Mouse (Mus musculus) intestine, embryonic 16.5 days (tissue): ENCODE results near the gene Angptl2. TPM values are rescaled to one million over a fixed set of nuclear protein-coding genes. Genes with fewer than 3 reads are reported as not detected.

ENCODE experiments used
- ATAC-seq: fragments of 200-750 bp; cut with Nextera tagmentation; 2 replicates; pipeline ENCODE4 v1.8.0; 2017; ENCODE audit warnings: moderate TSS enrichment, moderate library complexity
- H3K27ac ChIP-seq: fragments of 300-500 bp; sonication (generic); 2 replicates; pipeline ENCODE4 v1.5.1; 2014; ENCODE audit warnings: mild to moderate bottlenecking, low read length
- H3K27me3 ChIP-seq: fragments of 300-500 bp; sonication (generic); replicated peaks from 2 replicates; pipeline ENCODE4 v1.6.1; 2014; ENCODE audit warnings: low read length, control low read depth, mixed read lengths; ENCODE audit not compliant: control insufficient read depth, insufficient read depth
- H3K36me3 ChIP-seq: fragments of 300-500 bp; sonication (generic); 2 replicates; pipeline ENCODE4 v1.6.1; 2014; ENCODE audit warnings: low read length, control low read depth; ENCODE audit not compliant: control insufficient read depth, insufficient read depth
- H3K4me1 ChIP-seq: fragments of 300-500 bp; sonication (generic); 2 replicates; pipeline ENCODE4 v1.6.1; 2014; ENCODE audit warnings: low read length, control low read depth, mixed read lengths; ENCODE audit not compliant: control insufficient read depth, insufficient read depth
- H3K4me2 ChIP-seq: fragments of 300-500 bp; sonication (generic); 2 replicates; pipeline ENCODE4 v1.6.1; 2014; ENCODE audit warnings: low read depth, low read length, control low read depth
- H3K4me3 ChIP-seq: fragments of 300-500 bp; sonication (generic); 2 replicates; pipeline ENCODE4 v1.5.1; 2014; ENCODE audit warnings: mild to moderate bottlenecking, low read length
- H3K9ac ChIP-seq: fragments of 300-500 bp; sonication (generic); 2 replicates; pipeline ENCODE4 v1.6.1; 2014; ENCODE audit warnings: low read depth, low read length
- H3K9me3 ChIP-seq: fragments of 300-500 bp; sonication (generic); 2 replicates; pipeline ENCODE4 v1.6.1; 2016; ENCODE audit warnings: low read length, control low read depth; ENCODE audit not compliant: control insufficient read depth
- WGBS: fragments of 180-500 bp; shearing (Covaris S2); extraction: QIAGEN DNeasy Blood & Tissue Kit; methylation state at CpG from one replicate; pipeline ENCODE4 v1.1.7; 2014; 5-methylcytosine and 5-hydroxymethylcytosine counted together
- polyA plus RNA-seq: library from polyadenylated mRNA; unstranded; fragments of >200 nt; fragmentation: Nextera tagmentation; extraction: Ambion mirVana; gene quantifications from 2 replicates; pipeline ENCODE4 v1.2.1, GENCODE M21; 2015

The Angptl2 gene
- polyA plus RNA-seq, 1 experiment from 2014 or later = 41.6 TPM

DNA sequence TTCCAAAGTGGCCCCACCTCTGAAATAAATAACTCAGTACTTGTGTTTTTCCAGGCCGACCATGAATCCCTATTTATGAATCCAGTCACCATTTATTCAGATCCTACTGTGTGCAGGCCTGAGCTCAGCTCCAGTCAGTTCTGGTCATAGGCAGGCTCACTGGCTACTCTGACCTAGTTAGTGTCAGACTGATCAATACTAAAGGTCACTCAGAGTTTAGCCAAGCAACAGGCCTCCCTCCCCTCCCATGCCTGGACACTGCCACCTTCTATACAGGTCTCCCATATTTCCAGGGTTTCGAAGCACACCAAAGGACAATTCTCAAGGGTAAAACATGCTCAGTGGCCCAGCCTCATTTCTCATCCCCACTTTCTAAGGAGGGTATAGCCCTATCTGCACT is 54.7 kb downstream of the Angptl2 start:
- H3K4me2 ChIP-seq = no peak overlapping the region
- H3K27ac ChIP-seq = no peak overlapping the region
- peaks cover 3% of the 10 kb centered on the region; the same call in 1 of the 2 replicates for H3K4me1 ChIP-seq
- H3K4me3 ChIP-seq = no peak overlapping the region
- no peaks in the 10 kb centered on the region for H3K9me3 ChIP-seq
- no peaks in the 10 kb centered on the region for H3K36me3 ChIP-seq
- H3K27me3 ChIP-seq = no peaks in the 10 kb centered on the region
- ATAC-seq = no peak
- WGBS = 86% methylated on average over 2 of the region's 2 CpGs
- no peak overlapping the region for H3K9ac ChIP-seq

DNA sequence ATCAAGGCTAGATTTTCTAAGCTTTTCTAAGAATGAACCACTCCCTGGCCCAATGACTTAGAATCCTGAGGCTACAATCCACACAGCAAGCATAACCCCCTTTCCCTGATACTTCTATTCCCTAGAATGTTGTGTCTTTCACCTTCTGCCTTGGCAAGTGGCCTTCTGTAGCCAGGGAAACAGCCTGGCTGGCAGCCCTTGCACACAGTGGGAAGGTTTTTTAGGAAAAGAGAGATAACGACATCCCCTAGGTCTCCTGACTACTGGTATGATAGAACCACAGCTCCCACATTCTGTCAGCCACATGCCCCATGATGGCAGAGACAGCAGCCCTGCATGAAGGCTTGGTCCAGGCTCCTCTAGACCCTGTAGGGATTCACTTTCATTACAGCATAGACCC is 55.6 kb downstream of the Angptl2 start:
- no peaks in the 10 kb centered on the region for H3K27me3 ChIP-seq
- no peak overlapping the region for H3K27ac ChIP-seq
- no peak overlapping the region for H3K4me3 ChIP-seq
- no peaks in the 10 kb centered on the region for H3K4me1 ChIP-seq
- H3K9me3 ChIP-seq = no peaks in the 10 kb centered on the region
- H3K9ac ChIP-seq = no peak overlapping the region
- H3K36me3 ChIP-seq = no peaks in the 10 kb centered on the region
- 78% methylated on average over 1 of the region's 1 CpGs for WGBS
- no peak overlapping the region for H3K4me2 ChIP-seq
- ATAC-seq = no peak

DNA sequence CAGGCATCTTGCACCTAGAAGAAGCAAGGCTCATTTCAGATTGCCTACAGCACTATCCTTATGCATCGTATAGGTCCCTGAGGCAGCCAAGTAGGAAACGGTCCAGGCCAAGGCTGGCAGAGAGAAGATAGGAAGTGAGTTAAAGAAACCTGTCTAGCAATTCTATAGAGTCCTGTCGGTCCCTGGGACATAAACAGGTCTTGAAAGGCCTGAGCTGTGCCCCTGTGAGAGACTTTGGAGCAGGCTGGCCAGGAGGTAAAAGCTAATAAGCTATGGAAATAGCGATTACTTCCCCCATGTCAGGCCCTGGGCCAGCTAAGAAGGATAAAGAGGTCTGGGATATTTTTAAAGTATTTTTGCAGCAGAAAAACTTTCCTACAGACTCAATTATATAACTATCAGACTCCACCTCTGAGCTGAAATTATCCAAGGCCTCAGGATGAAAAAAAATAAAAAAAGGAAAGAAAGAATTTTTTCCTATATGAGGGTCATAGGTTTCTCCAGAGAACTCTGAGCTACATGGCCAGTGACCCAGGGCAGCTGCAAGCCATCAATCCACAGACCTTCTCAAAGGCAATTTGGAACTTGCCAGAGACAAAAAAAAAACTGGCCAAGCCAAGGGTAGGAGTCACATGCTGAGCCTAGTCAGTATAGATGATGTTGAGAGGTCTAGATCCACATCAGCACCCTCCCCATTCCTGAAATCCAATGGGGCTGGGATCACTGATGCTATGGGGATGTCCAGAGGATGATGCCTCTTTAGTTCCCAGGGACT is 57.0 kb downstream of the Angptl2 start:
- Histone ChIP-seq H3K27me3 (no peaks in the 10 kb centered on the region), H3K4me1 (no peaks in the 10 kb centered on the region), H3K4me3 (no peak overlapping the region), H3K36me3 (no peaks in the 10 kb centered on the region), H3K4me2 (no peak overlapping the region), H3K9me3 (no peaks in the 10 kb centered on the region), H3K27ac (0 out of 2 replicates have a peak overlapping the region, but pooled peaks have one; percentile 2), H3K9ac (no peak overlapping the region)
- WGBS = 74% methylated on average over 4 of the region's 4 CpGs
- ATAC-seq = no peak

DNA sequence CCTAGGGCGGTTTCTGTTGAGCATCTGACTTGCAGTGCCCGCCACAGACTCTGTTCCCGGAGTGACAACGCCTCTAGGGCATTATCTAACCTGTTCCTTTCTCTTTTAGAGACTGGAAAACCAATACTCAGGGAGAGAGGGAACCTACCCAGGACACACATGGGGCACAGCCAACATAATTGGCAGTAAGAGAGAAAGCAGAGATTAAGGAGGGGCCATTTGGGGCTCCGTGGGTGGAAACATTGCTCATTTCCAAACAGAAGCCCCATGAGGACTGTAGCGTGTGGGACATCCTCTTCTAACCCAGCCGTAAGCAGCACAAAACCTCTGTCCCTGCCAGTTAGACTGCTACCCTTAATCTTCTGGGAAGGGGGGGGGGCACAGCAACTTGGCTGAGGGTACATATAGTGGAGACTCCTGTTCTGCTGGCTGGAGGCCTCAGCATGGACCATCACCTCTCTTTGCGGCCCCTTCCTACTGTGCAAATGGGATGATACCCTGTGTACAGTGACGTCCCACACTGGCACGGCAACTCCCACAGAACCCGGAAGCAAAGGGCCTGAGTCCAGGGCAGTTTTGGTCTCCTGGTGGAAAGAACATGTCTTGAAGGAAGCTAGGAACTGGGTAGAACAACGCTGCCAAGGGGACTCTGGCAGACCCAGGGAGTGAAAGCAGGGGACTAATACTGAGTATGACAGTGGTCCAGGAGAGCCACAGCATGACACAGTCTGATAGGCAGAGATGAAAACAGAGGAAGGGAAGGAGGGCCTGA is 59.0 kb downstream of the Angptl2 start:
- WGBS = 88% methylated on average over 12 of the region's 12 CpGs

DNA sequence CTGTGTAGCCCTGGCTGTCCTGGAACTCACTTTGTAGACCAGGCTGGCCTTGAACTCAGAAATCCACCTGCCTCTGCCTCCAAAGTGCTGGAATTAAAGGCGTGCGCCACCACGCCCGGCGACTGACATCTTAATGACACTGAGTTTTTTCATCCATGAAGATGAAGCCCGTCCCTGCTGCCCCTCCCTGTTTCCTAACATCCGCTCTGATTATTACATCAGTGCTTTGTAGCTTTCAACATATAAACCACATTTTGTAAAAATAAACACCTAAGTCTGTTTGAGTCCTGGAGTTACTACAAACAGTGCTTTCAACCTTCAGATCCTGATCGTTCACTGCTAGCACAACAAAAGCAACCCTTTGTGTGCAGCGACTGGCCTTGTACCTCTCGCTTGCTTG is 63.9 kb downstream of the Angptl2 start:
- no peaks in the 10 kb centered on the region for H3K27me3 ChIP-seq
- no peak overlapping the region for H3K4me3 ChIP-seq
- H3K9me3 ChIP-seq = no peaks in the 10 kb centered on the region
- no peak for ATAC-seq
- no peaks in the 10 kb centered on the region for H3K4me1 ChIP-seq
- WGBS = 84% methylated on average over 10 of the region's 10 CpGs
- H3K9ac ChIP-seq = no peak overlapping the region
- H3K36me3 ChIP-seq = no peaks in the 10 kb centered on the region
- no peak overlapping the region for H3K27ac ChIP-seq
- no peak overlapping the region for H3K4me2 ChIP-seq

More for the DNA sequence above, 59.0 kb downstream of the Angptl2 start:
- no peak overlapping the region for H3K27ac ChIP-seq
- H3K36me3 ChIP-seq = no peaks in the 10 kb centered on the region
- no peaks in the 10 kb centered on the region for H3K4me1 ChIP-seq
- no peak overlapping the region for H3K4me2 ChIP-seq
- no peak for ATAC-seq
- H3K27me3 ChIP-seq = no peaks in the 10 kb centered on the region
- H3K4me3 ChIP-seq = no peak overlapping the region
- H3K9ac ChIP-seq = no peak overlapping the region
- no peaks in the 10 kb centered on the region for H3K9me3 ChIP-seq

DNA sequence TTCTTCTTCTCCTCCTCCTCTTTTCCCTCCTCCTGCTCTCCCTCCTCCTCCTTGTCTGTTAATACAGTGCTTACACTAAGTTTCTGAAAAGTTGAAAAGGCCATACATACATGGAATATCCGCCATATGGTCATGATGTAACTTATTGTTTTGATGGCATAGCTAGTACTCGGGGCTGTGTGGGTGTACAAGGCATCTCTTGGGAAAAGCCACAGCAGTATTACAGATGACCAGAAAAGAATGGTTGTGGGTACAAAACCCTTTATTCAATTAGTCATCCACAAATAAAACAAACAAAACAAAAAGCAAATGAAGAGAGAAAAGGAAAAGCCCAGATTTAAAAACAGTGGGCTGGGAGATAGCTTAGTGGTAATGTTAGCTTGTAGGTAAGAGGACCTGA is 64.7 kb downstream of the Angptl2 start:
- H3K27ac ChIP-seq = no peak overlapping the region
- no peak overlapping the region for H3K9ac ChIP-seq
- no peaks in the 10 kb centered on the region for H3K4me1 ChIP-seq
- no peak overlapping the region for H3K4me3 ChIP-seq
- no peak overlapping the region for H3K4me2 ChIP-seq
- no peaks in the 10 kb centered on the region for H3K36me3 ChIP-seq
- WGBS = 71% methylated on average over 2 of the region's 2 CpGs
- no peaks in the 10 kb centered on the region for H3K27me3 ChIP-seq
- no peaks in the 10 kb centered on the region for H3K9me3 ChIP-seq
- no peak for ATAC-seq

DNA sequence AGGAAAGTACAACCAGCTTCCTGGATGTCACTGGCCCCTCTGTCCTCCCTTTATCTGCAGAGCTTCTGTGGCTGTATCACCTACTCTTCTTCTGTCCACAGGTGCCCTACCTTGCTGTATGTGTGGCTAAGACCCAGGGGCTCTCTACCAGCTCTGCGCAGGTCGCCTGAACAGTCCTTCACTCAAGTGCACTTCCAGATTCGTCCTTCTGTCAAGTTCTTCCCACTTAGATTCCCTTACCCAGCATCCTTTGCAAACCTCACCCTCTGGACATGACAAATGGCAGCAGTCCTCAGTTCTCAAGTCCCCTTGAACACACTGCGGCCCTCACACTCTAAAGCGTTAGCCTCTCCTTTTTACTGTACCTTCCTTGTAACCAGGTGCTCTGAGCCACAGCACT is 65.9 kb downstream of the Angptl2 start:
- Histone ChIP-seq H3K9me3 (no peaks in the 10 kb centered on the region), H3K4me3 (no peak overlapping the region), H3K4me1 (no peaks in the 10 kb centered on the region), H3K27me3 (no peaks in the 10 kb centered on the region), H3K36me3 (no peaks in the 10 kb centered on the region), H3K4me2 (no peak overlapping the region), H3K9ac (no peak overlapping the region), H3K27ac (no peak overlapping the region)
- ATAC-seq = no peak
- WGBS = 86% methylated on average over 5 of the region's 5 CpGs

DNA sequence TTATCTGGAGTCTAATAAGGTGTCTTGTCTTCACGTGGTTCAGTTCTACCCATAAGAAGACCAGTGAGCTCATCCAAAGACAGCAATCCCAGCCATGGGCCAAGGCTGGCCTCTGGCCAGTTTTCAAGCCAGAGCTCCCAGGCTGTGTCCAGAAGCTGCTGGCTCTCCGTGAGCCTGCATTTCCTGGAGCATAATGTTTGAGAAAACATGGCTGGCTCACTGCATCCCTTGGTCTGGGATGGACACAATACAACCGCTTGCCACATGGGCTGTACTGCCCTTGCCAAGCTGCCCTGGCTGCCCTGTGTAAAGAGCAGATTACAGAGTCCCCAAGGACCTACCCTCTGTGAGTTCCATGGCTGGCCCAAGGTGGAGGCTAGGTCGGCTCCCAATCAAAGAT is 67.0 kb downstream of the Angptl2 start:
- no peaks in the 10 kb centered on the region for H3K4me1 ChIP-seq
- no peak overlapping the region for H3K9ac ChIP-seq
- no peak overlapping the region for H3K4me3 ChIP-seq
- H3K27ac ChIP-seq = 0 out of 2 replicates have a peak overlapping the region, but pooled peaks have one; percentile 15
- no peaks in the 10 kb centered on the region for H3K36me3 ChIP-seq
- no peaks in the 10 kb centered on the region for H3K27me3 ChIP-seq
- peaks cover 2% of the 10 kb centered on the region; the same call in 1 of the 2 replicates for H3K9me3 ChIP-seq
- H3K4me2 ChIP-seq = no peak overlapping the region
- 51% methylated on average over 4 of the region's 4 CpGs for WGBS
- peak; percentile 36; the same call in 1 of the 2 replicates for ATAC-seq

DNA sequence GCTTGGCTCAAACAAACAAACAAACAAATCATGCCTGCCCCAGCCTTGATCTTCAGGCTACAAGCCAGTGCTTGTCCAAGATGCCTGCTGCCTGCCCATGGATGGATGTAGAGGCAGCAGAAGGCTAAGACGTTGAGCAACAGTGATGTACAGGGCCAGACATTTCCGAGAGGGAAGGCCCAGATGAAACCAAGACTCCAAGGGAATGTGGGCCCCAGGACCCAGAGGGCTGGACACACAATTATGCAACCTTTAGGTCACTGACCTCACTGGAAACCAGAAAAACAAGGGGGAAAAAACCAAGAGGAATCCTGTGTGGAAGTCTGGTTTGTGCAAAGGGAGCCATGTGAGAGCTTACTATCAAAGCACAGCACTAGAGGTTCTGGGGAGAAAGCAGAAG is 67.8 kb downstream of the Angptl2 start:
- Histone ChIP-seq H3K4me1 (no peaks in the 10 kb centered on the region), H3K9me3 (peaks cover 5% of the 10 kb centered on the region; the same call in 1 of the 2 replicates), H3K27ac (no peak overlapping the region), H3K27me3 (no peaks in the 10 kb centered on the region), H3K4me2 (no peak overlapping the region), H3K9ac (no peak overlapping the region), H3K4me3 (no peak overlapping the region), H3K36me3 (no peaks in the 10 kb centered on the region)
- 72% methylated on average over 2 of the region's 2 CpGs for WGBS
- no peak for ATAC-seq
